Mouse (Mus musculus) neural tube, embryonic 11.5 days (tissue): ENCODE data around the gene Lrig2. TPM values are rescaled to one million over a fixed set of nuclear protein-coding genes. Genes with fewer than 3 reads are reported as not detected.

Experiments
- ATAC-seq: fragments of 200-750 bp; cut with Nextera tagmentation; 2 replicates; pipeline ENCODE4 v1.8.0; 2017; ENCODE audit warnings: moderate number of reproducible peaks, mild to moderate bottlenecking, moderate TSS enrichment, moderate library complexity; ENCODE audit not compliant: insufficient read depth, low FRiP score, low TSS enrichment
- DNase-seq: peaks from one replicate; pipeline ENCODE4 v3.0.0-alpha.2; 2015; ENCODE audit warnings: low spot score
- H3K27ac ChIP-seq: fragments of 300-500 bp; sonication (generic); 2 replicates; pipeline ENCODE4 v1.5.1; 2014; ENCODE audit warnings: low read depth, mild to moderate bottlenecking, low read length
- H3K27me3 ChIP-seq: fragments of 300-500 bp; sonication (generic); 2 replicates; pipeline ENCODE4 v1.6.1; 2014; ENCODE audit warnings: mild to moderate bottlenecking, low read length, mixed read lengths; ENCODE audit not compliant: control insufficient read depth, insufficient read depth
- H3K36me3 ChIP-seq: fragments of 300-500 bp; sonication (generic); 2 replicates; pipeline ENCODE4 v1.6.1; 2014; ENCODE audit warnings: mild to moderate bottlenecking, low read length, moderate library complexity, mixed read lengths; ENCODE audit not compliant: control insufficient read depth, insufficient read depth
- H3K4me1 ChIP-seq: fragments of 300-500 bp; sonication (generic); 2 replicates; pipeline ENCODE4 v1.6.1; 2014; ENCODE audit warnings: low read length, mixed read lengths; ENCODE audit not compliant: control insufficient read depth, insufficient read depth
- H3K4me2 ChIP-seq: fragments of 300-500 bp; sonication (generic); 2 replicates; pipeline ENCODE4 v1.6.1; 2014; ENCODE audit warnings: low read depth, mild to moderate bottlenecking, moderate library complexity
- H3K4me3 ChIP-seq: fragments of 300-500 bp; sonication (generic); 2 replicates; pipeline ENCODE4 v1.5.1; 2014; ENCODE audit warnings: low read depth, low read length
- H3K9ac ChIP-seq: fragments of 300-500 bp; sonication (generic); 2 replicates; pipeline ENCODE4 v1.6.1; 2014; ENCODE audit warnings: mild to moderate bottlenecking, low read length
- H3K9me3 ChIP-seq: fragments of 300-500 bp; sonication (generic); 2 replicates; pipeline ENCODE4 v1.6.1; 2016; ENCODE audit warnings: low read length; ENCODE audit not compliant: control insufficient read depth
- WGBS: fragments of 180-500 bp; shearing (Covaris S2); extraction: QIAGEN DNeasy Blood & Tissue Kit; methylation state at CpG from one replicate; pipeline ENCODE4 v1.1.7; 2014; 5-methylcytosine and 5-hydroxymethylcytosine counted together
- polyA plus RNA-seq: library from polyadenylated mRNA; unstranded; fragments of >200 nt; fragmentation: Nextera tagmentation; extraction: Ambion mirVana; gene quantifications from 2 replicates; pipeline ENCODE4 v1.2.1, GENCODE M21; 2014

The Lrig2 gene
- polyA plus RNA-seq, 1 experiment from 2014 or later = 30.2 TPM

DNA sequence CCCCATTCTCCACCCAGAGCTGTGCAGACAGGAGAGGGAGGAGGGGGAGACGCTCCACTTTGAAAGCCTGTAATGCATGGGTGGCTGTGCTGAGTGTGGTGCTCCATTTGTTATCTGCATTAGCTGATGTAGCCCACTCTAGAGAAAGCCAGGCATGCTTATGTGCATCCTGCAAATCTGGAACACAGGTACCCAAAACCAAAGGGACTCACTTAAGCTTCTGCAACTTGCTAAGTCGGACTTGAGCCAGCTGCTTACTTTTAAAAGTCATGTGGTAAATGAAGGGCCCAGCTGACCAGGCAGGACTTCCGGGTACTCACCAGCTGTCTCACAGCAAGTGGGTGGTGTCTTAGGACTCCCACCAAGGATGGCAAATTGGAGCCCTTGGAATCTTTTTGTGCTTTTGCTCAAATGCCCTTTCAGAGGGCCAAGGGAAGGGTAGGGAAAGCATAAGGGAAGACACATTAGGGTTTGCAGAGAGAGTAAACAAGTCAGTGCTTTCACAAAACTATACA lies 66.7 kb downstream of the Lrig2 start:
- ATAC-seq (no peak), DNase-seq (no peak)
- Histone ChIP-seq H3K4me1 (no peaks in the 10 kb centered on the region), H3K9me3 (no peaks in the 10 kb centered on the region), H3K4me2 (no peak overlapping the region), H3K36me3 (no peaks in the 10 kb centered on the region), H3K27ac (no peak overlapping the region), H3K27me3 (no peaks in the 10 kb centered on the region), H3K9ac (no peak overlapping the region), H3K4me3 (no peak overlapping the region)
- WGBS = 60% methylated on average over 3 of the region's 3 CpGs

DNA sequence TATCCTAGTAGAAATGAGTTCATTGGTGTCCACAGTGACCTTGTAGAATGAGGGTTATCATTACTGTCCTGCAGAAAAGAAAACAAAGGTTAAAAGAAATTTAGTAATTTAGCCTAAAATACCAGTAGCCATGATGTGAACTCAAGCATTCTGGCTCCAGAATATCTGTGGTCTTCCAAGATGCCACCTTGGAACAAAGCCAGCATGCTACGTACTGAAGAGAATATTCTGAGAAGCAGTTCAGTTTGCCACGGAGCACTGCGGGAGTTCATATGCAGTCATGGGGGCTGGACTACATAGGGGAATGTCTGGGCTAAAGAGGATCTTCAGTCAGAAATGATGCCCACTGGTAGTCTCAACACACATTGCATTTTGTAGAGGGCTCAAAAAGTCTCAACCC lies 67.6 kb downstream of the Lrig2 start:
- H3K9me3 ChIP-seq = no peaks in the 10 kb centered on the region
- no peak overlapping the region for H3K4me2 ChIP-seq
- H3K27me3 ChIP-seq = no peaks in the 10 kb centered on the region
- ATAC-seq (no peak), DNase-seq (no peak)
- no peak overlapping the region for H3K9ac ChIP-seq
- H3K27ac ChIP-seq = no peak overlapping the region
- no peak overlapping the region for H3K4me3 ChIP-seq
- no peaks in the 10 kb centered on the region for H3K4me1 ChIP-seq
- H3K36me3 ChIP-seq = no peaks in the 10 kb centered on the region
- 91% methylated on average over 3 of the region's 3 CpGs for WGBS

DNA sequence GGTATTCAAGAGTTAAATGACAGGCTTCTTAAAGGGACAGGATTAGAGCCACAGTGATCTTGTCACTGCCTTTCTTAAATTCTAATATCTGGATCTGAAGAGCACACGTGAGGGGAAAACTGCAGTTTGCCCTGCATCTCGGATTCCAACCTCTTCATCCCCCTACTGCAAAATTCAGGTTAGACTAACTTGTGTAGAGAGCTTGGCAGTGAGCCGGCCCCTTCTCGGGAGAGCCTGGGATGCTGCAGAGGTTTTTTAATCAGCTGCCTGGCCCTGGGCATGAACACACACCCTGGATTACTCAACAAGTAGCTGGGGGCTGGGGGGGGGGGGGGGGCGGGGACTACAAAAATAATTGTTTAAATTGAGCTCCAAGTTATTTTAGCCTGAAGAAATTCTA lies 69.4 kb downstream of the Lrig2 start:
- no peaks in the 10 kb centered on the region for H3K36me3 ChIP-seq
- no peak for ATAC-seq
- H3K9ac ChIP-seq = no peak overlapping the region
- WGBS = 40% methylated on average over 5 of the region's 5 CpGs
- DNase-seq = no peak
- H3K9me3 ChIP-seq = no peaks in the 10 kb centered on the region
- no peaks in the 10 kb centered on the region for H3K27me3 ChIP-seq
- H3K4me2 ChIP-seq = no peak overlapping the region
- no peaks in the 10 kb centered on the region for H3K4me1 ChIP-seq
- no peak overlapping the region for H3K27ac ChIP-seq
- H3K4me3 ChIP-seq = no peak overlapping the region

DNA sequence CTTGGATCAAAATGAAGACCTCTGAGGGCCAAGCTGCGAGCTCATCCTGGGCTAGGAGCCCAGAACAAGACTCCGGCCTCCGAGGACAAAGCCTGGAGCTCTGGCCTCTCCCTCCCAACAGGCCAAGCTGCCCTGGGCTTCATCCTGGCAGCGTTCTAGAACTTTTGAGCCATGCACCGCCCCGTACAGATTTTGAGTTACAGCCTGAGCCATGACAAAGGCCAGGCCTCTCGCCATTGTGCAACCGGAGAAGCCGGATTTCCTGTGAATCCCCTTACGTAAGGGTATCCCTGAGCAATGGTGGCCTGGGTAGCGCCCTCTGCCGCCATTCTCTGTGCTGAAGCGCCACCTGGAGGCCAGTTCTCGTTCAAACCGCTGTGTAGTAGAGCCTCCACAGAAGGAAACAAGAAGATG lies 69.8 kb downstream of the Lrig2 start:
- WGBS = 20% methylated on average over 15 of the region's 15 CpGs
- peak overlapping the region; percentile 59 for H3K9ac ChIP-seq
- ATAC-seq (peak; percentile 80), DNase-seq (peak; percentile 95)
- H3K4me2 ChIP-seq = peak overlapping the region; percentile 26; the same call in 1 of the 2 replicates
- no peak overlapping the region for H3K4me3 ChIP-seq
- 0 out of 2 replicates have a peak overlapping the region, but pooled peaks have one; percentile 35 for H3K27ac ChIP-seq
- no peaks in the 10 kb centered on the region for H3K4me1 ChIP-seq
- H3K27me3 ChIP-seq = no peaks in the 10 kb centered on the region
- no peaks in the 10 kb centered on the region for H3K9me3 ChIP-seq
- no peaks in the 10 kb centered on the region for H3K36me3 ChIP-seq

DNA sequence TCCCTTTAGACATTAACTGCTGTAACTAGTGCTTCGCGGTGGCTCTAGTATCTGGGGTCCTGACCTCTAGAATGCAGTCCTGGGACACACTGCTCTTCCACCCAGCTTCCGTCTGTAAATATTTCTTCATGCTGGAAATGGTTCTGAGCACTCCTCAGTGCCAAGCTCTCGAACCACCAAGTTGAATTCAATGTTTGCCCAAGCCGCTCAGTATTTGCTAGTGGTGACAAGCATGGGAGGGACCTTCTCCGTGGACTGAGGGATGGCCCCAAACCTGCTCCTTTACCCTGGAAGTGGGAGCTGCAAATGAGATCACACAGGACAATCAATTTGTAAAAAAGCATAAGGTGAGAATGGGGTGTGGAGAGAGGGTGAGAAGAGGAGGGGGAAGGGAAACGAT lies 70.3 kb downstream of the Lrig2 start:
- DNase-seq (no peak), ATAC-seq (peak; percentile 62; the same call in 1 of the 2 replicates)
- Histone ChIP-seq H3K9ac (peak overlapping the region; percentile 59), H3K36me3 (no peaks in the 10 kb centered on the region), H3K4me2 (no peak overlapping the region), H3K9me3 (no peaks in the 10 kb centered on the region), H3K4me3 (no peak overlapping the region), H3K27me3 (no peaks in the 10 kb centered on the region), H3K27ac (no peak overlapping the region), H3K4me1 (no peaks in the 10 kb centered on the region)
- WGBS = 80% methylated on average over 7 of the region's 7 CpGs

DNA sequence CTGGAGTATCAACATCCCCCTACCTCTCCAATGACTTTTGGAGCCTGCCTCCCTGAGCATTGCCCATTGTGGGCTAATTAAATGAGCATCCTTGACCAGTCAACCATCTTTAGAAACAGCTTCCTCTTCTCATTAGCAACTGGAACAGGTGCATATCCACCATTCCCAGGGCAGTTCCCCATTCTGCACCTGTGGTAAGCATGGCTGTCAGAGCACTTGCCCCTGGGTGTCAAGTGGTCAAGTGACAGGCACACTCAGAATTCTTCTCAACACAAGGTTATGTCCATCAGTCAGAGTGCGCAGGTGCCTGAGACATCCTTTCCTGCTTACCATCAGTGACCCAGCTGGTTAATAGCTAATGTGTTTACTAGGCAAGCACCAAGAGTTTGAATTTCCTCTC lies 72.9 kb downstream of the Lrig2 start:
- DNase-seq (no peak), ATAC-seq (no peak)
- WGBS = 96% methylated on average over 1 of the region's 1 CpGs
- Histone ChIP-seq H3K4me1 (no peaks in the 10 kb centered on the region), H3K9me3 (no peaks in the 10 kb centered on the region), H3K27ac (no peak overlapping the region), H3K36me3 (no peaks in the 10 kb centered on the region), H3K27me3 (no peaks in the 10 kb centered on the region), H3K9ac (no peak overlapping the region), H3K4me2 (no peak overlapping the region), H3K4me3 (no peak overlapping the region)

DNA sequence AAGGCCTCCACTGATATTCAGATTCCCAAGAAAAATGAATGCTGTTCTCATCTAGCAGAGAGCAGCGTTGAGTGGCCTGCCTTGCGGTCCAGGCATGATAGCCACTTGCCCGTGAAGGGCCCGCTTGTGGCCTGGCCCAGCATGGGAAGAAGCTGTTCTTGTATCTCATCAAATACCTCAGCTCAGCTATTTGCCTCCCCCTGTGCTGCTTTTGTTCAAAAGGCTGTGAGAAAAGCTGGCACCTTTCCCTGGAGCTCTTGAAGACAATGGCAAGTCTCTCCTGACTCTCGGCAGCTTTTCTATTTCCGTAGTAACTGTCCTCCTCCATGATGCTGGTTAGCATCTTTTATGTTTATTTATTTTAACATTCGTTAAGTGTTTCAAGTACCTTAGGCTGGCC lies 74.1 kb downstream of the Lrig2 start:
- H3K4me2 ChIP-seq = no peak overlapping the region
- H3K36me3 ChIP-seq = no peaks in the 10 kb centered on the region
- H3K27me3 ChIP-seq = no peaks in the 10 kb centered on the region
- H3K27ac ChIP-seq = no peak overlapping the region
- no peak for ATAC-seq
- H3K9ac ChIP-seq = no peak overlapping the region
- no peaks in the 10 kb centered on the region for H3K4me1 ChIP-seq
- H3K9me3 ChIP-seq = no peaks in the 10 kb centered on the region
- 69% methylated on average over 7 of the region's 7 CpGs for WGBS
- no peak overlapping the region for H3K4me3 ChIP-seq
- DNase-seq = no peak

DNA sequence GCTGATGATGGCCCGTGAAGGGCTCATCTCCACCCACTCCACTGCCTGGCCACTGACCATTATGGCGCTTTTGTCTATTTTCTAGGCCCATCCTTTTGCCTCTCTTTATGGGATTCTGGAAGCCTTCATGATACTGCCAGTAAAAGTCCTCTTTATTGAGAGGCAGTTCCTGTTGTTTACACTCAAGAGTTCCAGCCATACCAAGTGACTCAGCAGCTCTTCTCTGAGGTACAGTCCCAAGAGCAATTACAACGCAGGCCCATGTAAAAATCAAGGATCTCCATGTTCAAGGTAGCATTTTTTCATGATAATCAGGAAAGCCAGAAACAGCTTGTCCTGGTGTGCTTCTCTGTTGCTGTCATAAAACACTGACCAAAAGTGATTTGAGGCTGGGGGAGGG lies 75.8 kb downstream of the Lrig2 start:
- no peaks in the 10 kb centered on the region for H3K4me1 ChIP-seq
- H3K4me3 ChIP-seq = no peak overlapping the region
- DNase-seq (no peak), ATAC-seq (no peak)
- no peak overlapping the region for H3K27ac ChIP-seq
- no peaks in the 10 kb centered on the region for H3K27me3 ChIP-seq
- H3K9ac ChIP-seq = no peak overlapping the region
- WGBS = 86% methylated on average over 3 of the region's 3 CpGs
- no peaks in the 10 kb centered on the region for H3K9me3 ChIP-seq
- H3K36me3 ChIP-seq = no peaks in the 10 kb centered on the region
- H3K4me2 ChIP-seq = no peak overlapping the region

DNA sequence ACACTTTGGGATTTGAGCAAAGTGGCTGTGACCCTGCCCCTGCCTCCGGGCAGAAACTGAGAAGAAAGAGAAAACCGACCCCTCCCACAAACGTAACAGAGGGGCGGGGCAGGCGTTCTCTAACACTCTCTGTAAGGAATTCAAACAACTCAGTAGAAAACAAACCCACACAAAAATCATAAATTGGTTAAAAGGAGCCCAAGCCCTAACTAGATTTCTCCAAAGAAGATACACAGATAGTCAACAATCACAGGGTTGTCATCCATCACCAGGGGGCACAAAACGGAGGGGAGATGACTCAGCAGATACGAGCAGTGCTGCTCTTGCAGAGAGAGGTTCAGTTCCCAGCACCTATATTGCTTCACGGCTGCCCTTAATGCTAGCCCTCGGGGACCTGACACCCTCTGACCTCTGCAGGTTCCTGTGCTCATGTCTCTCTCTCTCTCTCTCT lies 77.4 kb downstream of the Lrig2 start:
- Histone ChIP-seq H3K36me3 (no peaks in the 10 kb centered on the region), H3K27me3 (no peaks in the 10 kb centered on the region), H3K4me1 (no peaks in the 10 kb centered on the region), H3K27ac (no peak overlapping the region), H3K4me3 (peak overlapping the region; percentile 16; the same call in 1 of the 2 replicates), H3K4me2 (peak overlapping the region; percentile 36), H3K9me3 (no peaks in the 10 kb centered on the region), H3K9ac (no peak overlapping the region; the same call in 1 of the 2 replicates)
- ATAC-seq (no peak), DNase-seq (peak; percentile 45)
- 8% methylated on average over 9 of the region's 9 CpGs for WGBS
